Mouse (Mus musculus): ENCODE results near the gene Glipr2.

Gene Glipr2

GRCm38 (mm10) chr4:43970393-43971330, 13.5 kb downstream of the Glipr2 start:
- DNase-seq (ENCODE audit: low read depth, low spot score), result peak; percentile 22

GRCm38 (mm10) chr4:43971541-43972136, 14.4 kb downstream of the Glipr2 start:
- DNase-seq (ENCODE audit: low read depth, low spot score), result no peak

- DNase-seq (ENCODE audit: low read depth, low spot score), result peak; percentile 89
These were observed 15.0 kb downstream of the Glipr2 start for GRCm38 (mm10) chr4:43972137-43972591.

GRCm38 (mm10) chr4:43973526-43973981, 16.4 kb downstream of the Glipr2 start:
- DNase-seq (ENCODE audit: low read depth, low spot score), result peak; percentile 15

GRCm38 (mm10) chr4:43974914-43975616, 17.9 kb downstream of the Glipr2 start:
- peak; percentile 26 for DNase-seq (ENCODE audit: low read depth, low spot score)

GRCm38 (mm10) chr4:43976223-43976740, 19.1 kb downstream of the Glipr2 start:
- DNase-seq (ENCODE audit: low read depth, low spot score), result no peak

- peak; percentile 32 for DNase-seq (ENCODE audit: low read depth, low spot score)
These were observed 21.6 kb downstream of the Glipr2 start for GRCm38 (mm10) chr4:43978521-43979443.

- no peak for DNase-seq (ENCODE audit: low read depth, low spot score)
These were observed 22.5 kb downstream of the Glipr2 start for GRCm38 (mm10) chr4:43979746-43980145.

GRCm38 (mm10) chr4:43980236-43980635, 23.0 kb downstream of the Glipr2 start:
- DNase-seq (ENCODE audit: low read depth, low spot score), result no peak

GRCm38 (mm10) chr4:43980846-43981245, 23.6 kb downstream of the Glipr2 start:
- no peak for DNase-seq (ENCODE audit: low read depth, low spot score)

- DNase-seq (ENCODE audit: low read depth, low spot score), result no peak
These were observed 24.1 kb downstream of the Glipr2 start for GRCm38 (mm10) chr4:43981251-43981650.

- peak; percentile 90 for DNase-seq (ENCODE audit: low read depth, low spot score)
These were observed 25.0 kb downstream of the Glipr2 start for GRCm38 (mm10) chr4:43982053-43982732.

GRCm38 (mm10) chr4:43983181-43983580, 26.0 kb downstream of the Glipr2 start, which contains the start of gene Ccin:
Gene Ccin (plus strand): TSS chr4:43983483.
- no peak for DNase-seq (ENCODE audit: low read depth, low spot score)

- DNase-seq (ENCODE audit: low read depth, low spot score), result peak; percentile 27
These were observed 26.6 kb downstream of the Glipr2 start for GRCm38 (mm10) chr4:43983756-43984155.

- no peak for DNase-seq (ENCODE audit: low read depth, low spot score)
These were observed 27.1 kb downstream of the Glipr2 start for GRCm38 (mm10) chr4:43984326-43984725.

- no peak for DNase-seq (ENCODE audit: low read depth, low spot score)
These were observed 31.8 kb downstream of the Glipr2 start for GRCm38 (mm10) chr4:43988976-43989375.

GRCm38 (mm10) chr4:43993072-43993471, 35.9 kb downstream of the Glipr2 start:
- peak; percentile 97 for DNase-seq (ENCODE audit: low read depth, low spot score)

- DNase-seq (ENCODE audit: low read depth, low spot score), result no peak
These were observed 37.1 kb downstream of the Glipr2 start for GRCm38 (mm10) chr4:43994342-43994741.

GRCm38 (mm10) chr4:44003622-44004021, 46.4 kb downstream of the Glipr2 start:
- peak; percentile 92 for DNase-seq (ENCODE audit: low read depth, low spot score)

- peak; percentile 31 for DNase-seq (ENCODE audit: low read depth, low spot score)
These were observed 46.9 kb downstream of the Glipr2 start, which contains the start of gene Clta for GRCm38 (mm10) chr4:44004126-44004525. Gene Clta (plus strand): TSS chr4:44004452.

Data from R1 (cell line).